Mouse (Mus musculus) neural tube, embryonic 11.5 days (tissue): Measurements from ENCODE around the gene Nup98. TPM values are rescaled to one million over a fixed set of nuclear protein-coding genes. Genes with fewer than 3 reads are reported as not detected.

ENCODE experiments used
- ATAC-seq: fragments of 200-750 bp; cut with Nextera tagmentation; 2 replicates; pipeline ENCODE4 v1.8.0; 2017; ENCODE audit warnings: moderate number of reproducible peaks, mild to moderate bottlenecking, moderate TSS enrichment, moderate library complexity; ENCODE audit not compliant: insufficient read depth, low FRiP score, low TSS enrichment
- DNase-seq: peaks from one replicate; pipeline ENCODE4 v3.0.0-alpha.2; 2015; ENCODE audit warnings: low spot score
- H3K27ac ChIP-seq: fragments of 300-500 bp; sonication (generic); 2 replicates; pipeline ENCODE4 v1.5.1; 2014; ENCODE audit warnings: low read depth, mild to moderate bottlenecking, low read length
- H3K27me3 ChIP-seq: fragments of 300-500 bp; sonication (generic); 2 replicates; pipeline ENCODE4 v1.6.1; 2014; ENCODE audit warnings: mild to moderate bottlenecking, low read length, mixed read lengths; ENCODE audit not compliant: control insufficient read depth, insufficient read depth
- H3K36me3 ChIP-seq: fragments of 300-500 bp; sonication (generic); 2 replicates; pipeline ENCODE4 v1.6.1; 2014; ENCODE audit warnings: mild to moderate bottlenecking, low read length, moderate library complexity, mixed read lengths; ENCODE audit not compliant: control insufficient read depth, insufficient read depth
- H3K4me1 ChIP-seq: fragments of 300-500 bp; sonication (generic); 2 replicates; pipeline ENCODE4 v1.6.1; 2014; ENCODE audit warnings: low read length, mixed read lengths; ENCODE audit not compliant: control insufficient read depth, insufficient read depth
- H3K4me2 ChIP-seq: fragments of 300-500 bp; sonication (generic); 2 replicates; pipeline ENCODE4 v1.6.1; 2014; ENCODE audit warnings: low read depth, mild to moderate bottlenecking, moderate library complexity
- H3K4me3 ChIP-seq: fragments of 300-500 bp; sonication (generic); 2 replicates; pipeline ENCODE4 v1.5.1; 2014; ENCODE audit warnings: low read depth, low read length
- H3K9ac ChIP-seq: fragments of 300-500 bp; sonication (generic); 2 replicates; pipeline ENCODE4 v1.6.1; 2014; ENCODE audit warnings: mild to moderate bottlenecking, low read length
- H3K9me3 ChIP-seq: fragments of 300-500 bp; sonication (generic); 2 replicates; pipeline ENCODE4 v1.6.1; 2016; ENCODE audit warnings: low read length; ENCODE audit not compliant: control insufficient read depth
- WGBS: fragments of 180-500 bp; shearing (Covaris S2); extraction: QIAGEN DNeasy Blood & Tissue Kit; methylation state at CpG from one replicate; pipeline ENCODE4 v1.1.7; 2014; 5-methylcytosine and 5-hydroxymethylcytosine counted together
- polyA plus RNA-seq: library from polyadenylated mRNA; unstranded; fragments of >200 nt; fragmentation: Nextera tagmentation; extraction: Ambion mirVana; gene quantifications from 2 replicates; pipeline ENCODE4 v1.2.1, GENCODE M21; 2014

The Nup98 gene
- polyA plus RNA-seq, 1 experiment from 2014 or later: 45.9 TPM

- no peaks in the 10 kb centered on the region for H3K4me1 ChIP-seq
- H3K27me3 ChIP-seq: no peaks in the 10 kb centered on the region
- H3K27ac ChIP-seq: no peak overlapping the region
- H3K9ac ChIP-seq: no peak overlapping the region
- ATAC-seq (no peak), DNase-seq (no peak)
- 85% methylated on average over 3 of the region's 3 CpGs for WGBS
- no peak overlapping the region for H3K4me2 ChIP-seq
- H3K4me3 ChIP-seq: no peak overlapping the region
- H3K36me3 ChIP-seq: no peaks in the 10 kb centered on the region
- H3K9me3 ChIP-seq: no peaks in the 10 kb centered on the region
These were observed 9.4 kb downstream of the Nup98 start for GRCm38 (mm10) chr7:102200576-102200975.

DNA sequence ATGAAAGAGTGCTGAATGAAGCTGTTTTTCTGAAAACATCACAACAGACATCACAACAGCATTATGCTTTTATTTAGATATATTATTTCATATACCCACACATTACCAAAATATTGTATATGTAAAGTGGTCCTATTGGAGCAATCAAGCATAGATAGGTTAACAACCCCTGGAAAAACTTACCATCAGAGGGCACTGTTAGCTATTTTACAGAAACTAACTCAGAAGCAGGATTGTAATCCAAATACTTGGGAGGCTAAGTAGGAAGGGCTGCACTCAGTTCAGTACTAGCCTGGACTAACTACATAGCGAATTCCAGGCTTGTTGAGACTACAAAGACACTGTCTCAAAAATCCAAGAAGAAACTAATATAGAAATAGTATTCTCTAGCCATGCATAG is 17.6 kb downstream of the Nup98 start:
- no peak for DNase-seq
- Histone ChIP-seq H3K9ac (no peak overlapping the region), H3K27ac (no peak overlapping the region), H3K36me3 (peaks cover 3% of the 10 kb centered on the region), H3K9me3 (no peaks in the 10 kb centered on the region), H3K4me3 (no peak overlapping the region), H3K27me3 (no peaks in the 10 kb centered on the region), H3K4me2 (no peak overlapping the region), H3K4me1 (no peaks in the 10 kb centered on the region)
- no peak for ATAC-seq
- WGBS: 93% methylated on average over 1 of the region's 1 CpGs

- ATAC-seq (no peak), DNase-seq (no peak)
- Histone ChIP-seq H3K27ac (no peak overlapping the region), H3K27me3 (no peaks in the 10 kb centered on the region), H3K36me3 (peaks cover 3% of the 10 kb centered on the region), H3K4me2 (no peak overlapping the region), H3K9ac (no peak overlapping the region), H3K9me3 (no peaks in the 10 kb centered on the region), H3K4me1 (no peaks in the 10 kb centered on the region), H3K4me3 (no peak overlapping the region)
- WGBS: 96% methylated on average over 3 of the region's 3 CpGs
These were observed 26.1 kb downstream of the Nup98 start for GRCm38 (mm10) chr7:102183849-102184248.

DNA sequence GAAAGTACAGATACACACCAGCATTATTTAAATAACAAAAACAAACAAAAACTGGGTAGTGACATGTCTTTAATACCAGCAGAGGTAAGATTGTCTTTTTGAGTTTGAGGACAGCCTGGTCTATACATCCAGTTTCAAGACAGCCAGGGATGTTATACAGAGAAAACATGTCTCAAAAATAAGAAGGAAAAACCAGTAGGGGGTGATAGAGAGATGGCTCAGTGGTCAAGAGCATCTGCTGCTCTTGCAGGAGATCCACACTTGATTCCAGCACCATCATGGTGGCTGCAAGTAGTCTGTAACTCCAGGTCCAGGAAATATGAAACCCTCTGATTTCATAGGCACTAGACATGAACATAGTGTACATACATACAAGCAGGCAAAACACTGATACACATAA is 39.7 kb downstream of the Nup98 start:
- Histone ChIP-seq H3K4me1 (no peaks in the 10 kb centered on the region), H3K27me3 (no peaks in the 10 kb centered on the region), H3K27ac (no peak overlapping the region), H3K9me3 (no peaks in the 10 kb centered on the region), H3K4me3 (no peak overlapping the region), H3K9ac (no peak overlapping the region), H3K36me3 (peaks cover 2% of the 10 kb centered on the region; the same call in 1 of the 2 replicates), H3K4me2 (no peak overlapping the region)
- no peak for DNase-seq
- no peak for ATAC-seq

DNA sequence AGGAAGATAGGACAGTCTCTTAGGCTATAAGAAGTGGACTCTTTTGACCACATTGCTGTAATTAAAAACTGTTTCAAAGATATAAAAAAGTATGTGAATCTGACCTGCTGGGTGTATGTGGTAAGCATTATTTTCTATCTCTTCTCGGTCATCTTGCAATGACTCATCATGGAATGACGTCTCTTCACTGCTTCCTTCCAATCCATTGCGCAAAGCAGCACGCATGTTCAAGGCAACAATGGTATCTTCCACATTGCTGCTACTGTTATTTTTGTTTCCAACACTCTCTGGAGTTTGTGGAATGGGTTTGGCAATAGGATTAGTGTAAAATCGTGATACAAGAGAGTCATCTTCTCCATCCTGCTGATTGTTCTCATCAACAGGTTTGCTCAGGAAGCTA is 56.3 kb downstream of the Nup98 start:
- H3K4me2 ChIP-seq: no peak overlapping the region
- H3K4me1 ChIP-seq: no peaks in the 10 kb centered on the region
- H3K9ac ChIP-seq: no peak overlapping the region
- WGBS: 97% methylated on average over 5 of the region's 5 CpGs
- H3K9me3 ChIP-seq: no peaks in the 10 kb centered on the region
- H3K27me3 ChIP-seq: no peaks in the 10 kb centered on the region
- no peak overlapping the region for H3K4me3 ChIP-seq
- peaks cover 6% of the 10 kb centered on the region for H3K36me3 ChIP-seq
- DNase-seq: no peak
- H3K27ac ChIP-seq: no peak overlapping the region
- no peak for ATAC-seq

GRCm38 (mm10) chr7:102137898-102138297 is 72.1 kb downstream of the Nup98 start:
- Histone ChIP-seq H3K27ac (no peak overlapping the region), H3K9ac (no peak overlapping the region), H3K4me3 (no peak overlapping the region), H3K9me3 (no peaks in the 10 kb centered on the region), H3K36me3 (peaks cover 19% of the 10 kb centered on the region), H3K4me1 (no peaks in the 10 kb centered on the region), H3K27me3 (no peaks in the 10 kb centered on the region), H3K4me2 (no peak overlapping the region)
- DNase-seq: no peak
- WGBS: 97% methylated on average over 5 of the region's 5 CpGs
- no peak for ATAC-seq

GRCm38 (mm10) chr7:102137464-102137863 is 72.5 kb downstream of the Nup98 start:
- ATAC-seq: no peak

GRCm38 (mm10) chr7:102132395-102132794 is 77.6 kb downstream of the Nup98 start:
- H3K9me3 ChIP-seq: no peaks in the 10 kb centered on the region
- WGBS: 99% methylated on average over 4 of the region's 4 CpGs
- H3K4me2 ChIP-seq: no peak overlapping the region
- ATAC-seq (no peak), DNase-seq (no peak)
- no peaks in the 10 kb centered on the region for H3K27me3 ChIP-seq
- H3K9ac ChIP-seq: no peak overlapping the region
- peaks cover 26% of the 10 kb centered on the region for H3K36me3 ChIP-seq
- no peak overlapping the region for H3K27ac ChIP-seq
- H3K4me3 ChIP-seq: no peak overlapping the region
- H3K4me1 ChIP-seq: no peaks in the 10 kb centered on the region

More at GRCm38 (mm10) chr7:102137464-102137863, 72.5 kb downstream of the Nup98 start:
- peak; percentile 45 for DNase-seq
- Histone ChIP-seq H3K9ac (no peak overlapping the region), H3K27me3 (no peaks in the 10 kb centered on the region), H3K4me1 (no peaks in the 10 kb centered on the region), H3K27ac (no peak overlapping the region), H3K9me3 (no peaks in the 10 kb centered on the region), H3K36me3 (peaks cover 21% of the 10 kb centered on the region), H3K4me2 (no peak overlapping the region), H3K4me3 (no peak overlapping the region)
- WGBS: 88% methylated on average over 1 of the region's 1 CpGs

- Histone ChIP-seq H3K27me3 (no peaks in the 10 kb centered on the region), H3K4me2 (no peak overlapping the region), H3K4me1 (no peaks in the 10 kb centered on the region), H3K36me3 (peaks cover 27% of the 10 kb centered on the region), H3K4me3 (no peak overlapping the region), H3K9ac (no peak overlapping the region), H3K9me3 (no peaks in the 10 kb centered on the region), H3K27ac (no peak overlapping the region)
- no peak for ATAC-seq
- no peak for DNase-seq
- WGBS: 96% methylated on average over 10 of the region's 10 CpGs
These were observed 89.7 kb downstream of the Nup98 start for GRCm38 (mm10) chr7:102120326-102120725.
